Mouse (Mus musculus): ENCODE data around the gene Fam216b. TPM values are rescaled to one million over a fixed set of nuclear protein-coding genes. Genes with fewer than 3 reads are reported as not detected.

Gene Fam216b
- polyA plus RNA-seq, 1 experiment from 2014 or later: not detected

Other genes with a start within 250 kb of the Fam216b start
- gene Dnajc15, start 213.9 kb downstream of the Fam216b start, polyA plus RNA-seq (2015; fragmentation: Nextera tagmentation; extraction: Ambion mirVana): 33.3 and 40.5 TPM in 2 replicates
- gene Epsti1, start 184.8 kb downstream of the Fam216b start, polyA plus RNA-seq (2015; fragmentation: Nextera tagmentation; extraction: Ambion mirVana): 1.4 and 1.7 TPM in 2 replicates
- 0.04 and 0.07 TPM in 2 replicates for gene Tnfsf11, start 219.0 kb upstream of the Fam216b start, polyA plus RNA-seq (2015; fragmentation: Nextera tagmentation; extraction: Ambion mirVana)